Mouse (Mus musculus): ENCODE measurements around the gene Elf2. TPM values are rescaled to one million over a fixed set of nuclear protein-coding genes. Genes with fewer than 3 reads are reported as not detected.
A peak's percentile ranks its signal among the peaks of the same experiment; 100 is the strongest.

Gene Elf2
- polyA plus RNA-seq, 1 experiment from 2014 or later: 48.9 TPM

- peak; percentile 49 for DNase-seq (ENCODE audit: low spot score)
- ATAC-seq (replicated peaks; ENCODE audit: insufficient number of reproducible peaks, low FRiP score, low TSS enrichment, low read depth): no peak
- no peak overlapping the region for H3K9ac ChIP-seq (replicated peaks; ENCODE audit: low read length)
- H3K27me3 ChIP-seq (ENCODE audit: control insufficient read depth, insufficient read depth, low read length): no peaks in the 10 kb centered on the region
- H3K4me2 ChIP-seq (ENCODE audit: low read depth, low read length): no peak overlapping the region
- no peak overlapping the region for H3K4me3 ChIP-seq (ENCODE audit: low read depth, low read length)
- H3K36me3 ChIP-seq (replicated peaks; ENCODE audit: control insufficient read depth, insufficient read depth, low read depth, low read length): no peaks in the 10 kb centered on the region
- no peak overlapping the region for H3K27ac ChIP-seq (replicated peaks; ENCODE audit: low read depth, low read length)
- no peaks in the 10 kb centered on the region for H3K4me1 ChIP-seq (ENCODE audit: control insufficient read depth, insufficient read depth, low read length)
- WGBS: 68% methylated on average over 7 of the region's 7 CpGs
- no peaks in the 10 kb centered on the region for H3K9me3 ChIP-seq (replicated peaks; ENCODE audit: control insufficient read depth, low read length)
Observed at GRCm38 (mm10) chr3:51206521-51206920, 133.9 kb downstream of the Elf2 start.

- no peaks in the 10 kb centered on the region for H3K4me1 ChIP-seq (ENCODE audit: control insufficient read depth, insufficient read depth, low read length)
- 90% methylated on average over 14 of the region's 14 CpGs for WGBS
- H3K4me3 ChIP-seq (ENCODE audit: low read depth, low read length): no peak overlapping the region
- H3K27ac ChIP-seq (replicated peaks; ENCODE audit: low read depth, low read length): no peak overlapping the region
- no peaks in the 10 kb centered on the region for H3K27me3 ChIP-seq (ENCODE audit: control insufficient read depth, insufficient read depth, low read length)
- no peaks in the 10 kb centered on the region for H3K36me3 ChIP-seq (replicated peaks; ENCODE audit: control insufficient read depth, insufficient read depth, low read depth, low read length)
- H3K4me2 ChIP-seq (ENCODE audit: low read depth, low read length): no peak overlapping the region
- DNase-seq (ENCODE audit: low spot score) (no peak), ATAC-seq (replicated peaks; ENCODE audit: insufficient number of reproducible peaks, low FRiP score, low TSS enrichment, low read depth) (no peak)
- H3K9ac ChIP-seq (replicated peaks; ENCODE audit: low read length): no peak overlapping the region
- no peaks in the 10 kb centered on the region for H3K9me3 ChIP-seq (replicated peaks; ENCODE audit: control insufficient read depth, low read length)
Observed at GRCm38 (mm10) chr3:51204897-51205296, 135.6 kb downstream of the Elf2 start.

- Histone ChIP-seq H3K27me3 (ENCODE audit: control insufficient read depth, insufficient read depth, low read length) (no peaks in the 10 kb centered on the region), H3K4me1 (ENCODE audit: control insufficient read depth, insufficient read depth, low read length) (no peaks in the 10 kb centered on the region), H3K9me3 (replicated peaks; ENCODE audit: control insufficient read depth, low read length) (no peaks in the 10 kb centered on the region), H3K27ac (replicated peaks; ENCODE audit: low read depth, low read length) (no peak overlapping the region), H3K4me3 (ENCODE audit: low read depth, low read length) (no peak overlapping the region), H3K36me3 (replicated peaks; ENCODE audit: control insufficient read depth, insufficient read depth, low read depth, low read length) (no peaks in the 10 kb centered on the region), H3K9ac (replicated peaks; ENCODE audit: low read length) (no peak overlapping the region), H3K4me2 (ENCODE audit: low read depth, low read length) (no peak overlapping the region)
- ATAC-seq (replicated peaks; ENCODE audit: insufficient number of reproducible peaks, low FRiP score, low TSS enrichment, low read depth) (no peak), DNase-seq (ENCODE audit: low spot score) (no peak)
- 88% methylated on average over 5 of the region's 5 CpGs for WGBS
Observed at GRCm38 (mm10) chr3:51204441-51204840, 136.0 kb downstream of the Elf2 start.

GRCm38 (mm10) chr3:51203906-51204305 lies 136.6 kb downstream of the Elf2 start:
- no peak for DNase-seq (ENCODE audit: low spot score)
- no peaks in the 10 kb centered on the region for H3K4me1 ChIP-seq (ENCODE audit: control insufficient read depth, insufficient read depth, low read length)
- no peaks in the 10 kb centered on the region for H3K9me3 ChIP-seq (replicated peaks; ENCODE audit: control insufficient read depth, low read length)
- no peaks in the 10 kb centered on the region for H3K27me3 ChIP-seq (ENCODE audit: control insufficient read depth, insufficient read depth, low read length)
- no peaks in the 10 kb centered on the region for H3K36me3 ChIP-seq (replicated peaks; ENCODE audit: control insufficient read depth, insufficient read depth, low read depth, low read length)
- H3K9ac ChIP-seq (replicated peaks; ENCODE audit: low read length): no peak overlapping the region
- no peak overlapping the region for H3K27ac ChIP-seq (replicated peaks; ENCODE audit: low read depth, low read length)
- WGBS: 85% methylated on average over 6 of the region's 6 CpGs
- no peak for ATAC-seq (replicated peaks; ENCODE audit: insufficient number of reproducible peaks, low FRiP score, low TSS enrichment, low read depth)
- no peak overlapping the region for H3K4me3 ChIP-seq (ENCODE audit: low read depth, low read length)
- H3K4me2 ChIP-seq (ENCODE audit: low read depth, low read length): no peak overlapping the region

Small RNA genes lying within 50 kb of the gene (microRNA-seq; reads per million reads assigned to microRNA genes)
- not detected for gene Gm24282 (ENCODE audit: borderline number of aligned reads)

Other genes with a start within 250 kb of the Elf2 start
- 11.0 and 11.5 TPM in 2 replicates for gene Noct, start 116.2 kb downstream of the Elf2 start, polyA plus RNA-seq (2014; fragmentation: Nextera tagmentation; extraction: Ambion mirVana)
- 9.1 and 16.1 TPM in 2 replicates for gene Mgarp, start 56.1 kb upstream of the Elf2 start, polyA plus RNA-seq (2014; fragmentation: Nextera tagmentation; extraction: Ambion mirVana)
- 722 TPM in 2 replicates for gene Ndufc1, start 68.3 kb upstream of the Elf2 start, polyA plus RNA-seq (2014; fragmentation: Nextera tagmentation; extraction: Ambion mirVana)
- 49.1 and 54.9 TPM in 2 replicates for gene Naa15, start 74.5 kb upstream of the Elf2 start, polyA plus RNA-seq (2014; fragmentation: Nextera tagmentation; extraction: Ambion mirVana)
- 19.8 and 21.7 TPM in 2 replicates for gene Rab33b, start 143.3 kb upstream of the Elf2 start, polyA plus RNA-seq (2014; fragmentation: Nextera tagmentation; extraction: Ambion mirVana)
- 4.9 and 5.0 TPM in 2 replicates for gene Setd7, start 220.2 kb upstream of the Elf2 start, polyA plus RNA-seq (2014; fragmentation: Nextera tagmentation; extraction: Ambion mirVana)

Data from embryonic facial prominence, embryonic 11.5 days (tissue).